Mouse (Mus musculus) cerebellum, adult 9-10 months (tissue): ENCODE measurements around the gene Jam3.
"Not testable (repeated sequence)": the region's sequence is repeated elsewhere in the genome, so short reads cannot be mapped to it uniquely, and the experiment has no call there.

ENCODE experiments used
- DNase-seq: peaks from one replicate; pipeline ENCODE4 v3.0.0; 2022

Gene Jam3

GRCm38 (mm10) chr9:27166981-27167380 is 11.8 kb upstream of the Jam3 start:
- DNase-seq = no peak

GRCm38 (mm10) chr9:27165596-27165995 is 10.4 kb upstream of the Jam3 start:
- DNase-seq = no peak

GRCm38 (mm10) chr9:27164957-27165356 is 9.7 kb upstream of the Jam3 start:
- no peak for DNase-seq

GRCm38 (mm10) chr9:27163661-27164060 is 8.4 kb upstream of the Jam3 start:
- not testable (repeated sequence) for DNase-seq

- DNase-seq = no peak
Measured at GRCm38 (mm10) chr9:27153861-27154260, 1.4 kb downstream of the Jam3 start.

GRCm38 (mm10) chr9:27149836-27150235 is 5.4 kb downstream of the Jam3 start:
- no peak for DNase-seq

GRCm38 (mm10) chr9:27148631-27149471 is 6.4 kb downstream of the Jam3 start:
- peak; percentile 33 for DNase-seq

- DNase-seq = no peak
Measured at GRCm38 (mm10) chr9:27147946-27148345, 7.3 kb downstream of the Jam3 start.

- DNase-seq = no peak
Measured at GRCm38 (mm10) chr9:27146826-27147225, 8.4 kb downstream of the Jam3 start.

GRCm38 (mm10) chr9:27144996-27145395 is 10.2 kb downstream of the Jam3 start:
- DNase-seq = no peak

GRCm38 (mm10) chr9:27144271-27144840 is 10.9 kb downstream of the Jam3 start:
- no peak for DNase-seq

- DNase-seq = no peak
Measured at GRCm38 (mm10) chr9:27140432-27141065, 14.7 kb downstream of the Jam3 start.

- no peak for DNase-seq
Measured at GRCm38 (mm10) chr9:27136651-27137050, 18.6 kb downstream of the Jam3 start.

GRCm38 (mm10) chr9:27135372-27135771 is 19.8 kb downstream of the Jam3 start:
- DNase-seq = no peak

GRCm38 (mm10) chr9:27134410-27134809 is 20.8 kb downstream of the Jam3 start:
- peak; percentile 82 for DNase-seq

- DNase-seq = no peak
Measured at GRCm38 (mm10) chr9:27128629-27129028, 26.6 kb downstream of the Jam3 start.

- no peak for DNase-seq
Measured at GRCm38 (mm10) chr9:27126543-27126942, 28.7 kb downstream of the Jam3 start.

- no peak for DNase-seq
Measured at GRCm38 (mm10) chr9:27125450-27125849, 29.8 kb downstream of the Jam3 start.

GRCm38 (mm10) chr9:27123947-27124346 is 31.3 kb downstream of the Jam3 start:
- no peak for DNase-seq

- DNase-seq = no peak
Measured at GRCm38 (mm10) chr9:27122963-27123362, 32.3 kb downstream of the Jam3 start.

- no peak for DNase-seq
Measured at GRCm38 (mm10) chr9:27122076-27122475, 33.1 kb downstream of the Jam3 start.

GRCm38 (mm10) chr9:27121254-27121653 is 34.0 kb downstream of the Jam3 start:
- DNase-seq = no peak

GRCm38 (mm10) chr9:27111756-27112155 is 43.5 kb downstream of the Jam3 start:
- DNase-seq = no peak

- no peak for DNase-seq
Measured at GRCm38 (mm10) chr9:27110681-27111080, 44.5 kb downstream of the Jam3 start.
